Mouse (Mus musculus) thymus, postnatal 10 days (tissue): ENCODE data around the gene Grhpr.
"Not testable (repeated sequence)": the region's sequence is repeated elsewhere in the genome, so short reads cannot be mapped to it uniquely, and the experiment has no call there.

Experiments used
- DNase-seq, 2 experiments: peaks; one replicate each; pipeline ENCODE4 v3.0.0; 2021; ENCODE audit warnings: low spot score in 2 of 2

The Grhpr gene

DNA sequence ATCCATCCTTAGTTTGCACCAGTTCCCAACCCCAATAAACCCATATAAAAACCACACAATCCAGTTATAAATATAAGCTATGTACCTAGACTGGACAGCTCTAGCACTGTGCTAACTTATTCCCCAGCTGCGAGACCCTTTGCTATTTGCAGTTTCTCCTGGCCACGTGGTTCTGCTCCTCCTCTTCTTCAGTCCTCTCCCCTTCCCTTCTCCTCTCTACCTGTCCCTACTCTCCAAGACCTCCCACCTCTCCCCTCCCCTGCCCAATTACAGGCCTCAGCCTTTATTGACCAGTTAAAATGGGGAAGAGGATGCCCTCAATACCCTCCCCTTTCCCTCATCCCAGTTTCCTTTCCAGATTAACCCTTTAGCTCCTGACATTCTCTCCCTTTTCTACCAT, 32.3 kb downstream of the Grhpr start:
- no peak for DNase-seq

DNA sequence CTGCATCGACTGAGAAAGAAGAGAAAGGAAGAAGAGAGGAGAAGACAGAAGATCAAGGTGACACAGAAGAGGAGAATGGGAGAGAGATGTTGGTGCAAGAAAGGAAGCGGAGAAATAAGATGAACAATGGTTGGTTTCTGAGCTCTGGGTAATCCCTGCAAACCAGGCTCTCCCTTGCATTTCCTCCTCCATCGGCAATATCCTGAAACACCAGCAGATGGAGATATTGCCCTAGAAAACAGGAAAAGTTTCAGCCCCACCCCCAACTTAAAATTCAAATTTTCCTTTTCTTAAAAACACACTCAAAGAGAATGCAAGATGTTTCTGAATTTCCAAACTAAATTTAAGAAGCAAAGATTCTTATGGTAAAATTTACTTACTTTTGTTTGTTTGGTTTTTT, 34.4 kb downstream of the Grhpr start:
- DNase-seq, result peak in 1 of 2 experiments; percentile 58

DNA sequence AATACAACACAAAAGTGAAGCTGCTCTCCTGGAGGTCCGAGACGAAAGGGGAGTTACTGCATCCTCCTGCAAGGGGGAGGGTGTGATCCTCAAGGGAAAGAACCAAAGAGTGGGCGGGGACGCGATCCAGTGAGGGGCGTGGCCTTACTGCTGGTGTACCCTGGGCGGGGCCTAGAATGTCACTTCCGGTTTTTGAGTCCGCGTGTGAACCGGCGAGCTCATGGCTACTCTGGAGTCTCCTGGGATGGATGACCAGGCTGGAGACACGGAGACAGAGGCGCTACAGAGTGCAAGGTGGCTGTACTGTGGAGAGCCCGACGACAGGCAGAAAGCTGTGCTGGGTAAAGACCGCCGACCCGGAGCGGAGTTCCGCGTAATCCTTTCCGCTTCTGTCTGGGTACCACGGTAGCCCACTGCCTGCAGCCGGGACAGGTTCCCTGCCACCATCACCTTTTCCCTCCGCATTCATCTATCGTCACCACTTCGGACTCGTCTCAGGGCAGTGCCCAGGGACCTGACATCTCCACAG, 37.3 kb downstream of the Grhpr start, which contains the start of gene Polr1e:
Gene Polr1e, plus strand, starts transcription at position 132 of the 529 bp plus-strand sequence.
- DNase-seq, result peak; percentile 88 to 92

DNA sequence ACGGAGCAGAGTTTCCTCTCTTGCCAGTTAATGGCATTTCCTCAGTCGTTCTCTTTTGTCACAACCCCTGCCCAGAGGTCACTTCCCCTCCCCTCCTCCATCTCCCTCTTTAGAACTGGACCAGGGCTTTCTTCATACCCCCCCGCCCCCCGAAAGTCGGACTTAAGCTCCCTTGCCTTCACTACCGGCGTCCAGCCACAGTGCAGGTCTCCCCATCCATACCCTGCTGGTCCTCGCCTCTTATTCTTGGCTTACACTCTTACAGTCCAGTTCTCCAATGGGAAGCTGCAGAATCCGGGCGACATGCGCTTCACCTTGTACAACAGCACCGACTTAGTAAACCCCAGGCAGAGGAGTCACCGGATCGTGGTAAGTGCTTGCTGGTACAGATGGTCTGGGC, 37.8 kb downstream of the Grhpr start:
- DNase-seq, result no peak

DNA sequence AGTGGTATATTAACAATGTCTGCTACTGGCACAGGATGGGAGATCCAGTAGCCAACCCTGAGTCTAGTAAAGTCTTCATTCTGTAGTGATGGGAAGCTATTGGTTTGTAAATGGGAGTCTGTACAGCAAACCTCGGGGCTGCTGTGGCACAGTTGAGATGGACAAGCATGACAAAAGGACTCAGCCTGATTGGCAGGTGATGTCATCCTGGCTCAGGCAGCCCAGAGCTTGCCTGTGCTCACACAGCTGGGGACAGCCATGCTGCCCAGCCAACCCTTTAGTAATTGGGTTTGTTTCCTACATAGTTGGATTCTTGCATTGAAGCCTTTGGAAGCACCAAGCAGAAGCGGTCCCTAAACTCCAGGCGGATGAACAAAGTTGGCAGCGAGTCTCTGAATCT, 45.3 kb downstream of the Grhpr start:
- no peak for DNase-seq

DNA sequence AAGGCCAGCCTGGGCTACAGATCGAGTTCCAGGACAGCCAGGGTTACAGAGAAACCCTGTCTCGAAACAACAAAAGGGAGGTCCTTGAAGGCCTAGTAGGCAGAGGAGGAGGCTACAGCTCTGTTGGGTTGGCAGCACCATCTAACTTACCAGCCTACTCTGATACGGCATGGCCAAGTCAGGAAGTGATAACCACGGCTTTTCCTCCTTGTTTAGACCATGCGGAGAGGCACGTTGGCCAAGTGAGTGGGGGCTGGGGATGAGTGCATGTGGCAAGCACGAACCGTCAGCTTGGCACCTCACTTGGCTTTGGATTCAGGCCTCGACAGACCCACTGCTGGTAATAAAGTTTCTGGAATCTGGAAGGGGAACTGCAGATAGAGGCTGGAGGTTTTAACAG, 51.4 kb downstream of the Grhpr start:
- DNase-seq, result no peak

DNA sequence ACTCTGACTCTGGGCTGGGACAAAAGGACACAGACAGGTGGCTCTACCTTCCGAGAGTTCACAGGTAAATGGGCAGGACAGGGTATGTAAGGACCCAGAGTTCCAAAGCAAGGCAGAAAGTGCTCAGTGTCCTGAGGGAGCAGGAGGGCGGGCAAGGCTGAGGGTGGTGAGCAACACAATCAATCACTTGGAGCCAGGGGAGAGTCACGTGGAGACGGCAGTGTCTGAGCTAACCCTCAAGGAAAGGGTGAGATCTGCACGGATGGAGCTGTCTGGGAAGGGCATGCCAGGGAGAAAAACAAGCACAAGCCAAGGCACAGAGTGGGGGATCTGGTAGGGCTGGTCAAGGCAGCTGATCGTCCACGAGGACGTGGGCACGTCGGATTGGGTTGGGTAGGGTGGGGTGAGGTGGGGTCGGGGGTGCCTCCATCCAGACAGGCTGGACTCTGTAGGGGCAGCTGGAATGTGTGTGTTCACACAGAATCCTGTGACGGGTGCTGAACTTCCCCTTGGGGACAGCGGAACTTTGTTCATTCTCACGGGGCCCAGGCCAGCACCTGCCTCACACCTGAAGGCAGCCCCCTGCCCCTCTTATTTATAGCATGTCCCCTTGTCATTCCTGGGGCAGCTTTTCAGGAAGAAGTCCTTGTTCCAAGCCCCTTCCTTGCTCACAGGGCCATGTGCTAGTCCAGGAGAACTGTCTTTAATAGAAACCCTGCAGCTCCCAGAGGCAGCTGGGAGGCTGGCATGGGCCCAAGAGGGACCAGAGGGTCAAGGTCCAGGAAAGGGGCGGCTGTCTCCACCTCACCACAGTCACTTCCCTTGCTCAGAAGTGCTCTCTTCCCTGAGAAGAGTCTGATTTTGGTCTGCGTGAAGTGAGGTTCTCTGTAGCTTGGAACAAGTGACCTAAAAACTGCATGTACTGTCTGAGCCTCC, 53.8 kb downstream of the Grhpr start:
- no peak for DNase-seq

DNA sequence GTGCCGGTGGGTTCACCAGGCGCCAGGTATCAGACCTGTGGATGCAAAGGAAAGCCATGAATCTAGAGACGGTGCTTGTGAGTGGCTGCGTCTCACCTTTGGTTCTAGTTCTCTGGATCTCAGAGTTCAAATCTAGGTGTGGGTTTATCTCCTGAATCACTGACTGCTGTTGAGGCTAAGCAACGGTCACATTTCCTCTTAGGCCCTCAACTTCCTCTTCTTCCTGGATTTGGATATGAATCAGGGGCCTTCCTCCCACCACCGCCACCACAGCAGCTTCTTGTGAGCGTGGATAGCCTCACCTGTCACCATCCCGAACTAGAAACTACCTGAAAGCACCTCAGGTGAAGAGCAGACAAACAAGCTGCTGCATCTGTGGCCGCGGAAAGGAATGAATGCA, 54.9 kb downstream of the Grhpr start:
- DNase-seq, result no peak

DNA sequence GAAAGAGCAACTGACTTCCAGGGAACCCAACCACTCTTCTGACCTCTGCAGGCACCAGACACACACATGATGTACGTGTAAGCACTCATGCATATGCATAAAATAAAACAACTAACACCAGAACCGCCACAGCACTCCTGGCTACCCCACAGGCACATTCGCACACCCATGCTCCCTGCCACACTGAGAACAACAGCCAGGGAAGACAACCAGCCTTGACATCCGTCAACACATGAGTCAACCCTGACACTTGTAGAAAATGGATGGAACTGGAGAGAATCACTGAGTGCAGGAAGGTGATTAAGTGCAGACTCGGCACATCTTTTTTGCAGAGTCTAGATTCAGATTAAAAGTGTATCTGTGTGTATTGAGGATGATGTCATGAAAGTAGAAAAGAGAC, 55.4 kb downstream of the Grhpr start:
- no peak for DNase-seq

DNA sequence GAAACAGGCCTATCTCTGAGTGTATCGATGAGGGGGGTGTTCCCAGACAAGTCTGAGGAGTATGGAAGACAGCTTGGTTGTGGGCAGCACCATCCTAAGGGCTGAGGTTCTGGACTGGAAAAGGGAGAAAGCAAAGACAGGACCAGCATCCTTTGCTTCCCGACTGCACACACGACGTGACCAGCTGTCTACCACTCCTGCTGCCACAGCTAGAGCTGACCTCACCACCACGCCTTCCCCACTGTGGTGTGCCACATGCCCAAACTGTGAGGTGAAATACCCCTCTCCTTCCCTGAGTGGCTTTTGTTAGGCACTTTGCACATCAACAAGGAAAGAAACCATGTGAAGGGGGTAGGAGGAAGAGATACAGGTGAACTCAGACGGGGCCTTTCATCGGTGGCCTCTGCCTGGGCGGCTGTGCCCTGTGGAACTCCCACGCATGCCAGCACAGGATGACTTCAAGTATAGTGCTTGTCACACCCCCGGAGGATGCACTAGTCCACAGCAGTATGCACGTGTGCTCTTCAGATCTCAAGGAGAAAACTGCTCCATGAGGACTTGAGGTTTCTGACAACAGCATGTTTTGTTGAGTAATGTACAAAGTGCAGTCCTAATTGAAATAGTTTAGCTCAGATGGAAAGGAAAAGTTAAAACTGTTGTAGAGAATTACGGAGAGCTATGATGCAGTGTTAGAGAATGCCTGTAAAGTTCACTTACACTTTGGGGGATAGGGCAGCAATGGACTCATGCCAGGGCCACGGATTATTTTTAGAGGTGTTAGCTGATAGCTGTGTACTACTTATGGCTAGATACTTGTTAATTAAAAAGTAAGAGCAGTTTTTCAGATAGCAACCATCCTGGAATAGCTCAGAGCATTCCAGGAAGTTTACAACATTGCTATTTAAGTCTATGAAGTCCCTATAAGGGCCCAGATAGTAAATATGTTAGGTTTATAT, 56.5 kb downstream of the Grhpr start:
- no peak for DNase-seq

DNA sequence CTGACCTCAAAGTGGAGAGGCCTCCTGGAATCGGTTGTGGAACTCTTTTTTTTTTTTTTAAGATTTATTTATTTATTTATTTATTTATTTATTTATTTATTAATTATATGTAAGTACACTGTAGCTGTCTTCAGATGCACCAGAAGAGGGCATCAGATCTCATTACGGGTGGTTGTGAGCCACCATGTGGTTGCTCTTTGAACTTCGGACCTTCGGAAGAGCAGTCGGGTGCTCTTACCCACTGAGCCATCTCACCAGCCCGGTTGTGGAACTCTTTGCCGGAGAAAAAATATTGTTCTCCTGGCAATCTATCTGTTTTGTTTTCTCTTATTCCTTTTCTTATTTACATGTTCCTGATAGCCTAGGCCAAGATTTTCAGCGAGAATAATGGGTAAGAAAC, 57.7 kb downstream of the Grhpr start:
- DNase-seq, result not testable (repeated sequence)

DNA sequence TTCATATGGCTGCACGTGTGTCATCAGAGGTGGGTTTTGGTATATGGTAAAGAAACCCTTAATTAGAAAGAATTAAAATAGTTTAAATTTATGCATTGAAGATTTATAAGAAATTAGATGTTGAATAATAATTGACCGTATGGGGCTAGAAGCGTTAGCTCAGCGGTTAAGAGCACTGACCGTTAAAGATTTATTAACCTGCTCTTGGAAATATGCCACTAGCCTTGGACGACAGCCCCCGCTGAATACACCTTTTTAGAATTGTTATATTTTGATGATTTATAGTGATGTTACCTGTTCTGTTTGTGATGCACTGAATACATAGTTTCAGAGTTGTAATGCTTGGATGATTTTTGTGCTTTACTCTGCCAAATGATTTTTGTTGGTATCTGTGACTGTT, 58.4 kb downstream of the Grhpr start:
- DNase-seq, result not testable (repeated sequence)
